Mouse (Mus musculus) T-helper 17 cell (primary cell): ENCODE data around the gene Nagpa.

Experiments used
- in situ Hi-C, 2 experiments: fragments of 300-600 bp; cut with MboI, MseI; formaldehyde crosslinking; loops; 1 replicate in 1 of 2; 2 replicates in 1 of 2; pipeline ENCODE4 v1.15.1; 2025; ENCODE audit warnings: high pct_unique_total_duplicates in 2 of 2

The Nagpa gene

DNA sequence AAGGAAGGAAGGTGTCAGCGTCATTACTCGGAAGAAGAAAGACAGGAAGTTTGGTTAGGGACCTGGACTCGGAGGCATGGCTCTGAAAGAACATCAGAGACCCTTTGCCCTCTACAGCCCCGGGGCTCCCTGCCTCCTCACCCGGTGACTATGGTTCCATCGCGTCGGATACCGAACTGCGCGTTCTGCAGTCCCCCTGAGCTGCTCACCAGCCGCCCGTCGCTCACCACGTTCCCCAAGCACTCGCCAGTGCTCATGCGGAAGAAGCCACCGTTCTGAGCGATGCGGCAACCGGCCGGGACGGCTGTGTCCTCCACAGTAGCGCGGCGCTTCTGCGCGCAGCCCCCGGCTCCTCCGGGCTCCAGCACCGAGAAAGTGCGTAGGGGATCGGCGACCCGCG, 612 bp downstream of the Nagpa start:
- in situ Hi-C loops: loop anchor here in 1 of 2 experiments (5.0 kb wide), 1 partner anchor 39 kb away; no protein-coding TSS in a partner anchor

GRCm38 (mm10) chr16:5202681-5203080, 1.1 kb downstream of the Nagpa start:
- in situ Hi-C loops: loop anchor here in 1 of 2 experiments (5.0 kb wide), 1 partner anchor 40 kb away; no protein-coding TSS in a partner anchor

DNA sequence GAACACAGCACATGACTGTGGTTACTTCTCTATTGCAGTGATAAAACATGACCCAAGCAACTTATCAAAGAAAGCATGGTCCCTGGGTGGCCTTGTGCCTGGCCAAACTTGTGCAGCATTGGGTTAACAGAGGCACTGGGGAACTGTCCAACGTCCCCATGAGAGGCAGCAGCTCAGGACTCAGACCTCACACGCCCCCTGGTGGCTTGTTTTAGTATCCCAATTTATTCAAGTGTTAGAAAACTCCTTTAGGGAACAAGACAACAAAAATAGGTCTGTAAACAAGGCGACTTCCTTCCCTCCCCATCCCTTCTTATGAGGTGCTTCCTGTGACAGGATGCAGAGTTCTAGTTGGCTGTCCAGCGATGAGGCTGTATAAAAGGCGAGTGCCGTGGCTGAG, 8.7 kb downstream of the Nagpa start:
- in situ Hi-C loops: no loop called here

DNA sequence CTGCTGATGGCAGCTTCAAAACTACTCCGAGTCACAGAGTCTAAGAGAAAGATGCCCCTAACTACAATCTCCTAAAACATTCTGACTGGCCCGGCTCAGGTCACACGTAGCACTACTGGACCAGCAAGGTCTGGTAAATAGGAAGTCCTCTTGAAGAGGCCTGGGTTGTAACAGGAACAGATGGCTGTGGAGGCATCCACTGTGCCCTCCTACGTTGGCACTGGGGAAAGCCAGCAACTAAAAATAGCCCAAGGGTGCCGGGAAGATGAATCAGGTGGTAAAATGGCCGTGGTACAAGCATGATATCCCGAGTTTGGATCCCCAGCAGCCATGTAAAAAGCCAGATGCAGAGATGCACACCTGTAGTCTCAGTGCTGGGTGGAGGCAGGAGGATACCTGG, 17.6 kb downstream of the Nagpa start:
- in situ Hi-C loops: no loop called here

GRCm38 (mm10) chr16:5185691-5186090, 18.1 kb downstream of the Nagpa start:
- in situ Hi-C loops: no loop called here

DNA sequence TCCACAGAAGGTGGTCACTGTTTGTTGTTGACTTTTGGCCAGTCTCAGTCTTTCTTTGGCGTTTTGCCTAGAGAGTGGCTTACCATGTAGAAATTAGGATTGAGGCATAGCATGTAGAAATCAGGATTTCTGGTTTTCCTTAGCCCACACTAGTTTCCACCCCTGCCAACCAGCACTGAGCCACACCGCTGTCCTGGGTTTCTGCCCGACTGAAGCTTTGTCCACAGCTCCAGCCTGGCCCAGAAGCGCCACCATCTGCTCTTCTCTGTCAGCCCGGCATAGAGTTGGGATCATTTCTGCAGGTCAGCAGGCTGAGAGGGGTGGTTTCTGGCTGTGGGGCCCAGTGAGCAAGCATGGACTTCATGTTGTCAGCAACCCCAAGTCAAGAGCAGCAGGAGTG, 18.9 kb downstream of the Nagpa start:
- in situ Hi-C loops: no loop called here

DNA sequence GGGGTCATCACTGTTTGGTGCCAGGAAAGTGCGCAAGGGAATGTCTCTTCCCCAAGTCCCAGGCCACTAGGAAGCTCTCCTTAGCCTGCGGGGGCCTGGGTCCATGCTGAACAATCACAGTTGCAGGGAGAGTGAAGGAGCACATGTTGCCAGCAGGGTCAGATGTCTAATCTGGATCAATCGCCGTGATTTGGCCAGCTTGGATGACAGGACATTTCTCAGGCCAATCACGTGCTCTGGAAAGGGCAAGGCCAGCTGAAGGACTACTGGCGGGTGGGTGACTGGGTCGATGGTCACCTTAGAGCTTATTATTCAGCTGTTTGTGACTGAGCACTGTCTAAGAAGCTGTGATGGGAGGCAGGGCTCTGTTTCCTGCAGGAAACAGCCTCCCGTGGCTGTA, 19.7 kb downstream of the Nagpa start:
- in situ Hi-C loops: no loop called here

DNA sequence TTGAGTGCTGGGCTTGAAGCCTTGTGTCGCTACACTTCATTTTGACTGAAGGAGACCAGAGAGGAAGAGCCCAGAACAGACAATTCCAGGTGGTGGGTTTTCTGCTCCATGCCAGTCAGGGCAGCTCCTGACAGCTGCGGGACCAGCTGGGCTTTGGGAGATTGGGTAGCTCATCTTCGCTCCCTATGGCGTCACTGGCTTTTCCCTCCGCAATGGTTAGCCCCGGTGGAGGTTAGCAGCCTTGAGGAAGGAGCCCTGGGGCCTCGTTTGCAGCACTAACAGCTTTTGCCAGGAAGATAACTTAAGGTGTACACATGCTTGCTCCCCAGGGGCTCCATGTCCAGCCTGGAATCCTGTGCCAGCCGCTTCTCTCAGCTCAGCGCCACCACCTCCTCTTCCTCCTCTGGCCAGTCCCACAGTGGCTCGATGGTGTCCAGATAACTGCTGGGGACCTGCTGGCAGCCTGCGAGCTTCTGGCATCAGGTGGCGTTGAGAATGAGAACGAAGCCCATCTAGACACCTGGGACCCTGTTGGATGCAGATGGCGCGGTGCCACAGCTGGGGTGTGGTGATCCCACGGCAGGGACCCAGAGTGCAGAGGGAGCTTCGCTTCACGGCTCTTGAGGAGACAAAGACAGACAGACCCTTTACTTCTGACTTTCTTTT, 20.4 kb downstream of the Nagpa start:
- in situ Hi-C loops: no loop called here

GRCm38 (mm10) chr16:5172636-5173035, 31.2 kb downstream of the Nagpa start:
- in situ Hi-C loops: no loop called here

GRCm38 (mm10) chr16:5168829-5169228, 35.0 kb downstream of the Nagpa start:
- in situ Hi-C loops: loop anchor here in 1 of 2 experiments (10.0 kb wide), 1 partner anchor 64 kb away; no protein-coding TSS in a partner anchor

GRCm38 (mm10) chr16:5168038-5168437, 35.8 kb downstream of the Nagpa start:
- in situ Hi-C loops: loop anchor here in 1 of 2 experiments (10.0 kb wide), 1 partner anchor 63 kb away; no protein-coding TSS in a partner anchor

- in situ Hi-C loops: loop anchor here in 1 of 2 experiments (10.0 kb wide), 1 partner anchor 60 kb away; no protein-coding TSS in a partner anchor
Observed at GRCm38 (mm10) chr16:5164327-5164726, 39.5 kb downstream of the Nagpa start.

- in situ Hi-C loops: no loop called here
Observed at GRCm38 (mm10) chr16:5159248-5159647, 44.6 kb downstream of the Nagpa start.

DNA sequence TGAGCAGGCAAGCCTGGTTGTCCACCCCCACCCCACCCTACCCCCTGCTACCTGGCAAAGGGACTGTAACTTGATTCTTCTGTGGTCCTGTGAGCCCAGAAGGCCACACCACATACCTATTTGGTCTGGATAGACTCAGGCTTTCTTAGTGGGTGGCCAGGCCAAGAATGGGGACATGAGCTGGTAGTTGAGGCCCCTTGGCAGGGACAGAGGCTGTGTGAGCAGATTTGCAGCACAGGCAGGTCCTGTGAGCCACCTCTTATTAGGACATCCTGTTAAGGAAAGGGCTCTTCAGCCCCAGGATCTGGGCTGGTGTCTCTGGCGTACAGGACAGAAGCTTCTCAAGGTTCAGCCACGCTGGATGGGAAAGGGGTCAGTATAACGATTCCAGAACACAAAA, 46.7 kb downstream of the Nagpa start:
- in situ Hi-C loops: no loop called here

DNA sequence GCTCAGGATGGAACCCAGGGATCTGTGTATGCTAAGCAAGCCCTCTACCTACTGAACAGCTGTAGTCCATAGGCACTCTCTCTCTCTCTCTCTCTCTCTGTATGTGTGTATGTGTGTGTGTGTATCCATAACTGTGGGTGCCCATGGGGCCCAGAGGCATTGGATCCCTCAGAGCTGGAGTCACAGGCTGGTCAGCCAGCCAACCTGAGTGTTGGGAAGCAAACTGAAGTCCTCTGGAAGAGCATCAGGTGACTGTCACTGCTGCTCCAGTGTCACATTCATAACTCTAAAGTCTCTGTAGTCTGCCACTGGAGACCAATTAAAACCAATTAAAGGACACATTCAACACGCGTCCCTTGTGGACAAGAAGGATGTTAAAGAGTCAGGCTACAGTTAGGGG, 47.3 kb downstream of the Nagpa start:
- in situ Hi-C loops: no loop called here

DNA sequence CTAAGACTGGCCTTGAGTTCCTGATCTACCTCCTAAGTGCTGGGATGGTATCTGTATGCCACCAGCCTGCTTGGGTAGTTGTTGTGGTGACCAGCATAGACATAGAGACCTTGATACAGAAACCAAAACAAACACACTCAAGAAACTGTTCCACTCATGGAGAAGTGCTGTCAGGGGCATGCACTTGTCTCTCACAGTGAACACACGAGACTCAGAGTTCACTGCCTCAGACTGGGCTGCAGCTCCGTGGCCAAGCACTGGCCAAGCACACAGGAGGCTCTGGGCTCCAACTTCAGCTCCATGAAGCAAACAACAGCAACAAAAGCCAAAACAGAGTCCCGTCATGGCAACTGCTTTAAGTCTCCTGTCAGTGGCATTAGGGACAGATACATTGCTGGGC, 48.8 kb downstream of the Nagpa start:
- in situ Hi-C loops: no loop called here

DNA sequence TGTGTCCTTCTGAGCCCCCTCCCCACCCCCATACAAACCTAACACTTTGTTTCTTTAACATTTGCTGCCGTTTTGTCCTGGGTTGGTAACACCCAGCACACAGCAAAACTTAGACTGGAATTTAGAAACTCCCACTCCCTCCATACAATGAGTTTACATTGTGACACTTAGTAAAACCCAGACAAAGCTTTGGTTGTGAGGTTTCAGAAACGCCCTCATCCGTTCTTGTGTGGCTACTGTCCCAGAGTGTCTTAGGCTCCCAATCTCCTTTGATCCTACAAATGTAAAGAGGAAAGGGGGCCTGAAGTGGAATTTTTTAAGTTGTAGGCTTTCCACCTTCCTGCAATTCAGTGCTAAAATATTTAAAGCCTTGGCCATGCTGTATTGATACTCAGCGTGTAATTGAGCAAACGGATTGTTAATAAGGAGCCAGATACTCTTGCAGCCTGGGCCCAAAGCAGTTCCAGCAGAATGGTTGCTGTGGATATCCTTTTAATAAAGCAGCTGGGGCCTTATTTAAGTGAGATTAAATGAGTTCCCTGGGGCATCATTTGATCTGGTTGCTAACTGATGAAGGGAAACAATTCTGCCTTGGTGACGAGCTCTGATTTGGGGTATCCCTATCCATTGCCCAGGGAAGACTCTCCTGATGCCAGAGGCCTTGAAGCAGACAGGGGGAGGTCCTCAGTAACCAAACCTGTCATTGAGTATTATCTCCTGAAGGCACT, 50.3 kb downstream of the Nagpa start:
- in situ Hi-C loops: no loop called here

DNA sequence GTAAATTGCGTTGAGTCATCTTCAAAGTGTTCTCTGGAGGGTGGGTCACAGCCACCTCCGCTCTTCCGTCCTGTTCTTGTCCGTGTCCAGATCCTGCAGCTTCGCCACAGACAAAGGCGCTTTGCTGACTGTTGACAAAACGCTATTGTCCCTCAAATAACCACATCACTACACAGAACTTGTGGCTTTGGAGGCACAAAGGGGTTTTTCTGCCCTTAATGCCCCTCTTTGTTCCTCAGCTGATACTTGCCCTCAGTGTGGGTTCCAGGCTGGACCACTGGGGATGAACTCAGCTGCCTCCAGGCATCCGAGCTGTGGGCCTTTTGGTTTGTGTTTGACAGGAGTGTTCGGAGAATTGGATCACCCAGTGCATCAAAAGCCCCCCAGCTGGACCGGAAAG, 53.3 kb downstream of the Nagpa start:
- in situ Hi-C loops: no loop called here

- in situ Hi-C loops: loop anchor here in 1 of 2 experiments (10.0 kb wide), 3 partner anchors 382 to 602 kb away; partner anchors contain the start of gene Srl
Observed at GRCm38 (mm10) chr16:5147037-5147385, 56.8 kb downstream of the Nagpa start, which contains the start of gene Sec14l5. Gene Sec14l5 (plus strand): TSS chr16:5147109.

GRCm38 (mm10) chr16:5146367-5147036, 57.3 kb downstream of the Nagpa start:
- in situ Hi-C loops: loop anchor here in 1 of 2 experiments (10.0 kb wide), 3 partner anchors 382 to 602 kb away; partner anchors contain the start of gene Srl

- in situ Hi-C loops: loop anchor here in 1 of 2 experiments (10.0 kb wide), 3 partner anchors 381 to 601 kb away; partner anchors contain the start of gene Srl
Observed at GRCm38 (mm10) chr16:5145570-5145969, 58.2 kb downstream of the Nagpa start.
